Mouse (Mus musculus): Measurements from ENCODE around the gene Ces4a. TPM values are rescaled to one million over a fixed set of nuclear protein-coding genes. Genes with fewer than 3 reads are reported as not detected.
"Not testable (repeated sequence)": the region's sequence is repeated elsewhere in the genome, so short reads cannot be mapped to it uniquely, and the experiment has no call there.

The Ces4a gene
- not detected in 2 replicates for polyA plus RNA-seq (2016; fragmentation: Nextera tagmentation; extraction: Ambion mirVana)

- 82% methylated on average over 5 of the region's 5 CpGs for WGBS
- H3K9ac ChIP-seq (replicated peaks) = no peak within 1 kb of the TSS
- no peaks in the 10 kb centered on the region for H3K4me1 ChIP-seq (replicated peaks)
- no peaks in the 10 kb centered on the region for H3K9me3 ChIP-seq
- no peaks in the 10 kb centered on the region for H3K27me3 ChIP-seq
- H3K4me2 ChIP-seq = no peak within 1 kb of the TSS
- H3K36me3 ChIP-seq = no peaks in the 10 kb centered on the region
- no peak within 1 kb of the TSS for H3K4me3 ChIP-seq (replicated peaks)
- no peak within 1 kb of the TSS for H3K27ac ChIP-seq
- ATAC-seq (ENCODE audit: insufficient number of reproducible peaks, insufficient read depth, low FRiP score, low TSS enrichment, low read depth) = no peak
Observed at GRCm38 (mm10) chr8:105131509-105131908, at the start of gene Ces4a. Gene Ces4a (plus strand): TSS chr8:105131800.

- Histone ChIP-seq H3K27me3 (no peaks in the 10 kb centered on the region), H3K4me1 (replicated peaks) (no peaks in the 10 kb centered on the region), H3K36me3 (no peaks in the 10 kb centered on the region), H3K9me3 (no peaks in the 10 kb centered on the region), H3K9ac (replicated peaks) (no peak within 1 kb of the TSS), H3K4me3 (replicated peaks) (no peak within 1 kb of the TSS), H3K27ac (no peak within 1 kb of the TSS), H3K4me2 (no peak within 1 kb of the TSS)
- WGBS = 75% methylated on average over 7 of the region's 7 CpGs
- no peak for ATAC-seq (ENCODE audit: insufficient number of reproducible peaks, insufficient read depth, low FRiP score, low TSS enrichment, low read depth)
Observed at GRCm38 (mm10) chr8:105083449-105084050, 48.0 kb upstream of the Ces4a start, which contains the start of gene Ces3b. Gene Ces3b (plus strand): TSS chr8:105083753.

GRCm38 (mm10) chr8:105088166-105088565 is 43.4 kb upstream of the Ces4a start:
- H3K27ac ChIP-seq, H3K9me3 ChIP-seq: not testable (repeated sequence)

GRCm38 (mm10) chr8:105088581-105088980 is 43.0 kb upstream of the Ces4a start:
- 66% methylated on average over 4 of the region's 4 CpGs for WGBS
- H3K27ac ChIP-seq = no peak overlapping the region
- H3K9ac ChIP-seq (replicated peaks) = no peak overlapping the region
- ATAC-seq (ENCODE audit: insufficient number of reproducible peaks, insufficient read depth, low FRiP score, low TSS enrichment, low read depth) = no peak
- no peaks in the 10 kb centered on the region for H3K4me1 ChIP-seq (replicated peaks)
- H3K27me3 ChIP-seq = no peaks in the 10 kb centered on the region
- no peak overlapping the region for H3K4me2 ChIP-seq
- H3K9me3 ChIP-seq = no peaks in the 10 kb centered on the region
- no peaks in the 10 kb centered on the region for H3K36me3 ChIP-seq
- no peak overlapping the region for H3K4me3 ChIP-seq (replicated peaks)

More at GRCm38 (mm10) chr8:105088166-105088565, 43.4 kb upstream of the Ces4a start:
- H3K27me3 ChIP-seq; H3K9ac ChIP-seq (replicated peaks); H3K4me3 ChIP-seq (replicated peaks); H3K4me1 ChIP-seq (replicated peaks); H3K36me3 ChIP-seq; H3K4me2 ChIP-seq; ATAC-seq (ENCODE audit: insufficient number of reproducible peaks, insufficient read depth, low FRiP score, low TSS enrichment, low read depth): not testable (repeated sequence)
- 81% methylated on average over 5 of the region's 5 CpGs for WGBS

GRCm38 (mm10) chr8:105093992-105094391 is 37.6 kb upstream of the Ces4a start:
- Histone ChIP-seq H3K36me3 (no peaks in the 10 kb centered on the region), H3K9ac (replicated peaks) (no peak overlapping the region), H3K27me3 (no peaks in the 10 kb centered on the region), H3K27ac (no peak overlapping the region), H3K4me2 (no peak overlapping the region), H3K9me3 (no peaks in the 10 kb centered on the region), H3K4me3 (replicated peaks) (no peak overlapping the region), H3K4me1 (replicated peaks) (no peaks in the 10 kb centered on the region)
- WGBS = 85% methylated on average over 3 of the region's 3 CpGs
- ATAC-seq (ENCODE audit: insufficient number of reproducible peaks, insufficient read depth, low FRiP score, low TSS enrichment, low read depth) = no peak

- not testable (repeated sequence) for H3K9ac ChIP-seq (replicated peaks); H3K36me3 ChIP-seq; H3K4me3 ChIP-seq (replicated peaks); H3K4me1 ChIP-seq (replicated peaks); H3K9me3 ChIP-seq; ATAC-seq (ENCODE audit: insufficient number of reproducible peaks, insufficient read depth, low FRiP score, low TSS enrichment, low read depth); H3K27me3 ChIP-seq; H3K27ac ChIP-seq; H3K4me2 ChIP-seq
- 83% methylated on average over 4 of the region's 4 CpGs for WGBS
Observed at GRCm38 (mm10) chr8:105102101-105102785, 29.4 kb upstream of the Ces4a start.

GRCm38 (mm10) chr8:105103701-105104100 is 27.9 kb upstream of the Ces4a start:
- H3K9me3 ChIP-seq; ATAC-seq (ENCODE audit: insufficient number of reproducible peaks, insufficient read depth, low FRiP score, low TSS enrichment, low read depth); H3K27me3 ChIP-seq; H3K4me3 ChIP-seq (replicated peaks); H3K9ac ChIP-seq (replicated peaks); H3K4me2 ChIP-seq; H3K4me1 ChIP-seq (replicated peaks); H3K27ac ChIP-seq; H3K36me3 ChIP-seq: not testable (repeated sequence)
- WGBS = 75% methylated on average over 5 of the region's 5 CpGs

- Histone ChIP-seq H3K9ac (replicated peaks) (no peak overlapping the region), H3K4me1 (replicated peaks) (no peaks in the 10 kb centered on the region), H3K27ac (no peak overlapping the region), H3K36me3 (no peaks in the 10 kb centered on the region), H3K4me2 (no peak overlapping the region), H3K9me3 (no peaks in the 10 kb centered on the region), H3K4me3 (replicated peaks) (no peak overlapping the region), H3K27me3 (no peaks in the 10 kb centered on the region)
- 84% methylated on average over 3 of the region's 3 CpGs for WGBS
- no peak for ATAC-seq (ENCODE audit: insufficient number of reproducible peaks, insufficient read depth, low FRiP score, low TSS enrichment, low read depth)
Observed at GRCm38 (mm10) chr8:105104220-105104619, 27.4 kb upstream of the Ces4a start.

- Histone ChIP-seq H3K36me3 (no peaks in the 10 kb centered on the region), H3K4me3 (replicated peaks) (no peak overlapping the region), H3K4me2 (no peak overlapping the region), H3K27me3 (no peaks in the 10 kb centered on the region), H3K9ac (replicated peaks) (no peak overlapping the region), H3K4me1 (replicated peaks) (no peaks in the 10 kb centered on the region), H3K27ac (no peak overlapping the region), H3K9me3 (no peaks in the 10 kb centered on the region)
- ATAC-seq (ENCODE audit: insufficient number of reproducible peaks, insufficient read depth, low FRiP score, low TSS enrichment, low read depth) = no peak
- 88% methylated on average over 9 of the region's 9 CpGs for WGBS
Observed at GRCm38 (mm10) chr8:105129864-105130263, 1.7 kb upstream of the Ces4a start.

GRCm38 (mm10) chr8:105138423-105138822 is 6.8 kb downstream of the Ces4a start:
- Histone ChIP-seq H3K27ac (no peak overlapping the region), H3K4me3 (replicated peaks) (no peak overlapping the region), H3K4me2 (no peak overlapping the region), H3K27me3 (peaks cover 16% of the 10 kb centered on the region; the same call in 1 of the 2 replicates), H3K9ac (replicated peaks) (no peak overlapping the region), H3K36me3 (no peaks in the 10 kb centered on the region), H3K4me1 (replicated peaks) (no peaks in the 10 kb centered on the region), H3K9me3 (no peaks in the 10 kb centered on the region)
- ATAC-seq (ENCODE audit: insufficient number of reproducible peaks, insufficient read depth, low FRiP score, low TSS enrichment, low read depth) = no peak
- 27% methylated on average over 4 of the region's 4 CpGs for WGBS

- WGBS = 31% methylated on average over 19 of the region's 19 CpGs
- no peak for ATAC-seq (ENCODE audit: insufficient number of reproducible peaks, insufficient read depth, low FRiP score, low TSS enrichment, low read depth)
- Histone ChIP-seq H3K4me2 (peak overlapping the region; percentile 26; the same call in 1 of the 2 replicates), H3K27ac (no peak overlapping the region), H3K9ac (replicated peaks) (no peak overlapping the region), H3K4me1 (replicated peaks) (no peaks in the 10 kb centered on the region), H3K27me3 (peaks cover 16% of the 10 kb centered on the region; the same call in 1 of the 2 replicates), H3K36me3 (no peaks in the 10 kb centered on the region), H3K4me3 (replicated peaks) (peak overlapping the region; percentile 9; the same call in 1 of the 2 replicates), H3K9me3 (no peaks in the 10 kb centered on the region)
Observed at GRCm38 (mm10) chr8:105142395-105142794, 10.8 kb downstream of the Ces4a start.
